Mouse (Mus musculus) heart, embryonic 12.5 days (tissue): Measurements from ENCODE around the gene Ist1. TPM values are rescaled to one million over a fixed set of nuclear protein-coding genes. Genes with fewer than 3 reads are reported as not detected.

Experiments used
- ATAC-seq: fragments of 200-750 bp; cut with Nextera tagmentation; 2 replicates; pipeline ENCODE4 v1.8.0; 2017; ENCODE audit warnings: moderate TSS enrichment, moderate library complexity; ENCODE audit not compliant: insufficient number of reproducible peaks, low FRiP score
- H3K27ac ChIP-seq: fragments of 300-500 bp; sonication (generic); 2 replicates; pipeline ENCODE4 v1.5.1; 2016; ENCODE audit warnings: mild to moderate bottlenecking, moderate library complexity; ENCODE audit not compliant: poor library complexity, severe bottlenecking
- H3K27me3 ChIP-seq: fragments of 300-500 bp; sonication (generic); replicated peaks from 2 replicates; pipeline ENCODE4 v1.6.1; 2016; ENCODE audit warnings: mild to moderate bottlenecking, moderate library complexity
- H3K36me3 ChIP-seq: fragments of 300-500 bp; sonication (generic); 2 replicates; pipeline ENCODE4 v1.6.1; 2016; ENCODE audit warnings: mild to moderate bottlenecking, moderate library complexity
- H3K4me1 ChIP-seq: fragments of 300-500 bp; sonication (generic); replicated peaks from 2 replicates; pipeline ENCODE4 v1.6.1; 2016; ENCODE audit warnings: mild to moderate bottlenecking
- H3K4me2 ChIP-seq: fragments of 300-500 bp; sonication (generic); 2 replicates; pipeline ENCODE4 v1.6.1; 2016; ENCODE audit warnings: mild to moderate bottlenecking, moderate library complexity
- H3K4me3 ChIP-seq: fragments of 300-500 bp; sonication (generic); 2 replicates; pipeline ENCODE4 v1.5.1; 2016; ENCODE audit warnings: mild to moderate bottlenecking
- H3K9ac ChIP-seq: fragments of 300-500 bp; sonication (generic); 2 replicates; pipeline ENCODE4 v1.6.1; 2016; ENCODE audit warnings: mild to moderate bottlenecking, moderate library complexity
- H3K9me3 ChIP-seq: fragments of 300-500 bp; sonication (generic); replicated peaks from 2 replicates; pipeline ENCODE4 v1.6.1; 2016; ENCODE audit warnings: mild to moderate bottlenecking, moderate library complexity
- WGBS: fragments of 180-500 bp; shearing (Covaris S2); methylation state at CpG from one replicate; pipeline ENCODE4 v1.1.7; 2016; 5-methylcytosine and 5-hydroxymethylcytosine counted together
- polyA plus RNA-seq: library from polyadenylated mRNA; unstranded; fragments of >200 nt; fragmentation: Nextera tagmentation; extraction: Ambion mirVana; gene quantifications from 2 replicates; pipeline ENCODE4 v1.2.1, GENCODE M21; 2016

Gene Ist1
- polyA plus RNA-seq, 1 experiment from 2014 or later: 96.2 TPM

GRCm38 (mm10) chr8:109706076-109706873 lies 13.2 kb upstream of the Ist1 start:
- peak; percentile 12 for ATAC-seq
- Histone ChIP-seq H3K27ac (peak overlapping the region; percentile 89), H3K4me3 (peak overlapping the region; percentile 87), H3K9me3 (no peaks in the 10 kb centered on the region), H3K36me3 (peaks cover 35% of the 10 kb centered on the region), H3K4me1 (peaks cover 23% of the 10 kb centered on the region), H3K27me3 (peaks cover 7% of the 10 kb centered on the region; the same call in 1 of the 2 replicates), H3K9ac (peak overlapping the region; percentile 96), H3K4me2 (peak overlapping the region; percentile 88)
- WGBS: 2% methylated on average over 27 of the region's 30 CpGs

- Histone ChIP-seq H3K4me1 (peaks cover 23% of the 10 kb centered on the region), H3K4me2 (peak within 1 kb of the TSS; percentile 88), H3K4me3 (peak within 1 kb of the TSS; percentile 87), H3K9me3 (no peaks in the 10 kb centered on the region; the same call in 1 of the 2 replicates), H3K27me3 (peaks cover 7% of the 10 kb centered on the region; the same call in 1 of the 2 replicates), H3K36me3 (peaks cover 28% of the 10 kb centered on the region), H3K9ac (peak within 1 kb of the TSS; percentile 96), H3K27ac (peak within 1 kb of the TSS; percentile 89)
- under 1% methylated on average over 89 of the region's 100 CpGs for WGBS
- peak; percentile 94 for ATAC-seq
Measured at GRCm38 (mm10) chr8:109705320-109706075, 12.4 kb upstream of the Ist1 start, which contains the start of gene Zfp821. TSS of gene Zfp821 (plus strand) at chr8:109705546.

- WGBS: 7% methylated on average over 24 of the region's 24 CpGs
- peak overlapping the region; percentile 88 for H3K4me2 ChIP-seq
- no peaks in the 10 kb centered on the region; the same call in 1 of the 2 replicates for H3K9me3 ChIP-seq
- H3K27ac ChIP-seq: no peak overlapping the region
- H3K4me1 ChIP-seq: peaks cover 23% of the 10 kb centered on the region
- peaks cover 7% of the 10 kb centered on the region; the same call in 1 of the 2 replicates for H3K27me3 ChIP-seq
- H3K4me3 ChIP-seq: peak overlapping the region; percentile 87
- peaks cover 20% of the 10 kb centered on the region for H3K36me3 ChIP-seq
- peak overlapping the region; percentile 96 for H3K9ac ChIP-seq
- ATAC-seq: peak; percentile 1; the same call in 1 of the 2 replicates
Measured at GRCm38 (mm10) chr8:109704565-109705319, 11.7 kb upstream of the Ist1 start.

GRCm38 (mm10) chr8:109698477-109698876 lies 5.4 kb upstream of the Ist1 start:
- Histone ChIP-seq H3K9me3 (no peaks in the 10 kb centered on the region; the same call in 1 of the 2 replicates), H3K4me1 (peaks cover 8% of the 10 kb centered on the region), H3K4me2 (no peak overlapping the region), H3K4me3 (no peak overlapping the region), H3K9ac (no peak overlapping the region), H3K36me3 (no peaks in the 10 kb centered on the region), H3K27ac (no peak overlapping the region), H3K27me3 (peaks cover 7% of the 10 kb centered on the region; the same call in 1 of the 2 replicates)
- no peak for ATAC-seq
- WGBS: 54% methylated on average over 3 of the region's 3 CpGs

GRCm38 (mm10) chr8:109697754-109698153 lies 4.7 kb upstream of the Ist1 start:
- Histone ChIP-seq H3K9ac (no peak overlapping the region), H3K9me3 (no peaks in the 10 kb centered on the region; the same call in 1 of the 2 replicates), H3K27ac (no peak overlapping the region), H3K4me2 (no peak overlapping the region), H3K27me3 (peaks cover 5% of the 10 kb centered on the region; the same call in 1 of the 2 replicates), H3K4me3 (no peak overlapping the region), H3K36me3 (no peaks in the 10 kb centered on the region), H3K4me1 (peaks cover 8% of the 10 kb centered on the region)
- ATAC-seq: no peak
- 70% methylated on average over 1 of the region's 1 CpGs for WGBS

- Histone ChIP-seq H3K4me3 (peak overlapping the region; percentile 83; the same call in 1 of the 2 replicates), H3K36me3 (peaks cover 5% of the 10 kb centered on the region; the same call in 1 of the 2 replicates), H3K9me3 (no peaks in the 10 kb centered on the region)
Measured at GRCm38 (mm10) chr8:109694154-109694553, 1.1 kb upstream of the Ist1 start.

GRCm38 (mm10) chr8:109692443-109693145 lies 466 bp downstream of the Ist1 start:
- peaks cover 10% of the 10 kb centered on the region; the same call in 1 of the 2 replicates for H3K36me3 ChIP-seq
- H3K4me2 ChIP-seq: peak overlapping the region; percentile 94
- H3K4me3 ChIP-seq: peak overlapping the region; percentile 83
- peak overlapping the region; percentile 92 for H3K9ac ChIP-seq
- H3K27me3 ChIP-seq: no peaks in the 10 kb centered on the region
- peak; percentile 85 for ATAC-seq
- under 1% methylated on average over 38 of the region's 38 CpGs for WGBS
- H3K9me3 ChIP-seq: no peaks in the 10 kb centered on the region
- H3K4me1 ChIP-seq: peaks cover 20% of the 10 kb centered on the region
- H3K27ac ChIP-seq: peak overlapping the region; percentile 17; the same call in 1 of the 2 replicates

More at GRCm38 (mm10) chr8:109694154-109694553, 1.1 kb upstream of the Ist1 start:
- peaks cover 20% of the 10 kb centered on the region for H3K4me1 ChIP-seq
- WGBS: 63% methylated on average over 6 of the region's 6 CpGs
- no peak for ATAC-seq
- no peak overlapping the region for H3K9ac ChIP-seq
- H3K27me3 ChIP-seq: no peaks in the 10 kb centered on the region
- H3K27ac ChIP-seq: no peak overlapping the region
- peak overlapping the region; percentile 94; the same call in 1 of the 2 replicates for H3K4me2 ChIP-seq

- H3K27ac ChIP-seq: no peak overlapping the region
- no peaks in the 10 kb centered on the region for H3K27me3 ChIP-seq
- peaks cover 10% of the 10 kb centered on the region; the same call in 1 of the 2 replicates for H3K36me3 ChIP-seq
- peak overlapping the region; percentile 83 for H3K4me3 ChIP-seq
- ATAC-seq: no peak
- peak overlapping the region; percentile 94 for H3K4me2 ChIP-seq
- peak overlapping the region; percentile 67 for H3K9ac ChIP-seq
- 50% methylated on average over 5 of the region's 5 CpGs for WGBS
- no peaks in the 10 kb centered on the region for H3K9me3 ChIP-seq
- H3K4me1 ChIP-seq: peaks cover 20% of the 10 kb centered on the region
Measured at GRCm38 (mm10) chr8:109691769-109692168, 1.3 kb downstream of the Ist1 start.

- no peak overlapping the region for H3K4me2 ChIP-seq
- 93% methylated on average over 5 of the region's 5 CpGs for WGBS
Measured at GRCm38 (mm10) chr8:109687248-109687647, 5.8 kb downstream of the Ist1 start.

GRCm38 (mm10) chr8:109682120-109682519 lies 10.9 kb downstream of the Ist1 start:
- H3K9ac ChIP-seq: no peak overlapping the region
- H3K27me3 ChIP-seq: no peaks in the 10 kb centered on the region
- peaks cover 65% of the 10 kb centered on the region for H3K36me3 ChIP-seq
- H3K27ac ChIP-seq: no peak overlapping the region
- no peak overlapping the region for H3K4me3 ChIP-seq
- H3K9me3 ChIP-seq: no peaks in the 10 kb centered on the region
- H3K4me1 ChIP-seq: no peaks in the 10 kb centered on the region
- WGBS: 95% methylated on average over 5 of the region's 5 CpGs
- H3K4me2 ChIP-seq: no peak overlapping the region
- ATAC-seq: no peak

More at GRCm38 (mm10) chr8:109687248-109687647, 5.8 kb downstream of the Ist1 start:
- H3K4me1 ChIP-seq: peaks cover 12% of the 10 kb centered on the region
- no peak overlapping the region for H3K27ac ChIP-seq
- H3K4me3 ChIP-seq: no peak overlapping the region
- peaks cover 27% of the 10 kb centered on the region for H3K36me3 ChIP-seq
- no peaks in the 10 kb centered on the region for H3K9me3 ChIP-seq
- ATAC-seq: no peak
- H3K27me3 ChIP-seq: no peaks in the 10 kb centered on the region
- H3K9ac ChIP-seq: no peak overlapping the region
